Mouse (Mus musculus): ENCODE measurements at regions not wholly inside any gene's neighbourhood (a gene's known extent, or its start where the extent isn't known, plus 50 kb on each side); places are given as distances from the start of the nearest gene placed in this dataset.

GRCm38 (mm10) chr11:114511994-114512393, 156.3 kb upstream of the Rpl38 start:
- TF ChIP-seq POLR2A (IDR thresholded peaks at IDR 0.05; ENCODE audit: low read depth, low read length) (no peak), CTCF (conservative IDR thresholded peaks at IDR 0.05; ENCODE audit: insufficient read depth, insufficient read length, low read depth, low read length) (no peak)
- DNase-seq, result no peak
- WGBS, result 18% methylated on average over 5 of the region's 5 CpGs
- Histone ChIP-seq H3K4me3 (ENCODE audit: insufficient read depth, low read depth, low read length) (no peak overlapping the region), H3K4me1 (ENCODE audit: control insufficient read depth, insufficient read depth, low read length) (no peaks in the 10 kb centered on the region), H3K27ac (ENCODE audit: insufficient read depth, low read depth, low read length) (no peak overlapping the region), H3K36me3 (ENCODE audit: control insufficient read depth, insufficient read depth, low read length) (no peaks in the 10 kb centered on the region), H3K27me3 (replicated peaks; ENCODE audit: control insufficient read depth, insufficient read depth, low read length) (no peaks in the 10 kb centered on the region)

- H3K27me3 ChIP-seq (replicated peaks; ENCODE audit: control insufficient read depth, insufficient read depth, low read length), result no peaks in the 10 kb centered on the region
- H3K4me1 ChIP-seq (ENCODE audit: control insufficient read depth, insufficient read depth, low read length), result no peaks in the 10 kb centered on the region
- DNase-seq, result no peak
- no peak for TF ChIP-seq POLR2A (IDR thresholded peaks at IDR 0.05; ENCODE audit: low read depth, low read length)
- no peak for TF ChIP-seq CTCF (conservative IDR thresholded peaks at IDR 0.05; ENCODE audit: insufficient read depth, insufficient read length, low read depth, low read length)
- H3K36me3 ChIP-seq (ENCODE audit: control insufficient read depth, insufficient read depth, low read length), result no peaks in the 10 kb centered on the region
- 31% methylated on average over 5 of the region's 5 CpGs for WGBS
- no peak overlapping the region for H3K27ac ChIP-seq (ENCODE audit: insufficient read depth, low read depth, low read length)
- no peak overlapping the region for H3K4me3 ChIP-seq (ENCODE audit: insufficient read depth, low read depth, low read length)
Observed at GRCm38 (mm10) chr11:114502562-114502961, 165.8 kb upstream of the Rpl38 start.

DNA sequence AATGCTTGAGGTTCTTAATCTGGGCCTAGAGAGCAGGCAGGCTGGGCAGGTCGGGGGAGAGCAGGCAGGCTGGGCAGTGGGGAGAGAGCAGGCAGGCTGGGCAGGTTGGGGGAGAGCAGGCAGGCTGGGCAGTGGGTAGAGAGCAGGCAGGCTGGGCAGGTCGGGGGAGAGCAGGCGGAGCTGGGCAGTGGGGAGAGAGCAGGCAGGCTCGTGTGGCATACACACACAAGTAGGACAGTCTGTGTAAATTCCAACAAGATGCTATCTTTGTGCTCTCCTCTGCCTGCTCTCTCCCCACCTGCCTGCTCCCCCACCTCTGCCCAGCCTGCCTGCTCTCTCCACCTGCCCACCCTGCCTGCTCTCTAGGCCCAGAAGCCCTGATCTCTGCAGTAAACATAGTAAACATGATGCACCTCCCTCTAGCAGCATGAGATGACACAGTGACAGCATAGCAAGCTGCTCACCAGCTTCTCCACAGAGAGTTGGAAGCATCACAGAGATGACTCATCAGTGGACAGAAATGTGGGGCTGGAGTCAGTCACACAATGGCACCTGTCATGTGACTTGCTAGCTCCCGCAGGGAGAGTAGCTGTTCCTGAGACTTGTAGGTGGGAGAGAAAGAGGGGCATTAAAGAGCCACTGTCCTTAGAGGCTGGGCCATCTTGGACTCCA, 166.3 kb upstream of the Rpl38 start:
- WGBS, result 54% methylated on average over 5 of the region's 5 CpGs
- no peaks in the 10 kb centered on the region for H3K27me3 ChIP-seq (replicated peaks; ENCODE audit: control insufficient read depth, insufficient read depth, low read length)
- H3K4me3 ChIP-seq (ENCODE audit: insufficient read depth, low read depth, low read length), result no peak overlapping the region
- H3K36me3 ChIP-seq (ENCODE audit: control insufficient read depth, insufficient read depth, low read length), result no peaks in the 10 kb centered on the region
- no peaks in the 10 kb centered on the region for H3K4me1 ChIP-seq (ENCODE audit: control insufficient read depth, insufficient read depth, low read length)
- H3K27ac ChIP-seq (ENCODE audit: insufficient read depth, low read depth, low read length), result no peak overlapping the region
- no peak for DNase-seq
- no peak for TF ChIP-seq CTCF (conservative IDR thresholded peaks at IDR 0.05; ENCODE audit: insufficient read depth, insufficient read length, low read depth, low read length)
- TF ChIP-seq POLR2A (IDR thresholded peaks at IDR 0.05; ENCODE audit: low read depth, low read length), result no peak

GRCm38 (mm10) chr11:114500416-114500815, 167.9 kb upstream of the Rpl38 start:
- no peak overlapping the region for H3K4me3 ChIP-seq (ENCODE audit: insufficient read depth, low read depth, low read length)
- no peaks in the 10 kb centered on the region for H3K27me3 ChIP-seq (replicated peaks; ENCODE audit: control insufficient read depth, insufficient read depth, low read length)
- no peak overlapping the region for H3K27ac ChIP-seq (ENCODE audit: insufficient read depth, low read depth, low read length)
- TF ChIP-seq CTCF (conservative IDR thresholded peaks at IDR 0.05; ENCODE audit: insufficient read depth, insufficient read length, low read depth, low read length) (no peak), POLR2A (IDR thresholded peaks at IDR 0.05; ENCODE audit: low read depth, low read length) (no peak)
- WGBS, result 97% methylated on average over 7 of the region's 7 CpGs
- no peaks in the 10 kb centered on the region for H3K4me1 ChIP-seq (ENCODE audit: control insufficient read depth, insufficient read depth, low read length)
- no peaks in the 10 kb centered on the region for H3K36me3 ChIP-seq (ENCODE audit: control insufficient read depth, insufficient read depth, low read length)
- no peak for DNase-seq

GRCm38 (mm10) chr11:114499665-114500064, 168.7 kb upstream of the Rpl38 start:
- TF ChIP-seq CTCF (conservative IDR thresholded peaks at IDR 0.05; ENCODE audit: insufficient read depth, insufficient read length, low read depth, low read length) (no peak), POLR2A (IDR thresholded peaks at IDR 0.05; ENCODE audit: low read depth, low read length) (no peak)
- no peak overlapping the region for H3K4me3 ChIP-seq (ENCODE audit: insufficient read depth, low read depth, low read length)
- H3K27ac ChIP-seq (ENCODE audit: insufficient read depth, low read depth, low read length), result no peak overlapping the region
- no peaks in the 10 kb centered on the region for H3K27me3 ChIP-seq (replicated peaks; ENCODE audit: control insufficient read depth, insufficient read depth, low read length)
- H3K36me3 ChIP-seq (ENCODE audit: control insufficient read depth, insufficient read depth, low read length), result no peaks in the 10 kb centered on the region
- 90% methylated on average over 12 of the region's 12 CpGs for WGBS
- H3K4me1 ChIP-seq (ENCODE audit: control insufficient read depth, insufficient read depth, low read length), result no peaks in the 10 kb centered on the region
- DNase-seq, result no peak

DNA sequence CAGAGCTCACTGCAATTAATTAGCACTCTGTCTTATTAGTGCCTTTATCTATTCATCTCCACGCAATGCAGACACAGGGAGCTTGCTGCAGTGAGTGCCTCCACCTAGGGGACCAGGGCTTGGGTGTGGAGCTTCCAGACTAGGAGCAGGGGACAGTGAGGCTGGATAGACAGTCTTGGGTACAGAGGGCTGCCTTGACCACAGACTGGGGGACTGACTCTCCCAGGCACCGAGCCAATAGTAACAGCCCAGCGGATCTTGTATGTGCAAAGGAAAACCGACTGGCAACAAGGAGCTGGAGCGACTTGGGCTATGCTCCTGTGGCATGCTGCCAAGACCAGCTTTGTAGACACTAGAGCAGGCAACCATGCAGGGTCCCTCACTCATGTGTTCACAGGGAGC, 172.8 kb upstream of the Rpl38 start:
- TF ChIP-seq CTCF (conservative IDR thresholded peaks at IDR 0.05; ENCODE audit: insufficient read depth, insufficient read length, low read depth, low read length), result no peak
- TF ChIP-seq POLR2A (IDR thresholded peaks at IDR 0.05; ENCODE audit: low read depth, low read length), result no peak
- Histone ChIP-seq H3K4me3 (ENCODE audit: insufficient read depth, low read depth, low read length) (no peak overlapping the region), H3K36me3 (ENCODE audit: control insufficient read depth, insufficient read depth, low read length) (no peaks in the 10 kb centered on the region), H3K27me3 (replicated peaks; ENCODE audit: control insufficient read depth, insufficient read depth, low read length) (no peaks in the 10 kb centered on the region), H3K4me1 (ENCODE audit: control insufficient read depth, insufficient read depth, low read length) (no peaks in the 10 kb centered on the region), H3K27ac (ENCODE audit: insufficient read depth, low read depth, low read length) (no peak overlapping the region)
- DNase-seq, result no peak
- 43% methylated on average over 5 of the region's 5 CpGs for WGBS

DNA sequence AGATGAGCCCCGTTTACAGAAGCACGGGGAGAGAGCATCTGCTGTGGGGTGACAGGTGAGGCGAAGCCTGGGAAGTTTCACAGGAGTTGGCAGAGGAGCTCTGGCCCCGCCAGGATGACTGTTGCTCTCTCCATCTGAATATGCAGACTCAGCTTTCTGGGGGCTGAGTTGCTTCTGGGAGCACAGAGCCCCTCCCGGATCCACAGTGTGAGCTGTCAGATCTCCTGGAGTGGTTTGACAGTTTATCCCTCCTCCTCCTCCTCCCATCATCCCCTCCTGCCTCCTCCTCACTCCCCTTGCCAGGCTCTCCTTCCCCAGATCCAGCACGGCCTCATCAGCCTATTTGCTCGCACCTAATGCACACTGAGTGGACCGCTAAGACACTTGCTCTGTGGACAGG, 181.9 kb upstream of the Rpl38 start:
- no peak for DNase-seq
- H3K27me3 ChIP-seq (replicated peaks; ENCODE audit: control insufficient read depth, insufficient read depth, low read length), result no peaks in the 10 kb centered on the region

More for the DNA sequence above, 181.9 kb upstream of the Rpl38 start:
- 18% methylated on average over 8 of the region's 8 CpGs for WGBS
- no peak overlapping the region for H3K4me3 ChIP-seq (ENCODE audit: insufficient read depth, low read depth, low read length)
- H3K36me3 ChIP-seq (ENCODE audit: control insufficient read depth, insufficient read depth, low read length), result no peaks in the 10 kb centered on the region
- no peaks in the 10 kb centered on the region for H3K4me1 ChIP-seq (ENCODE audit: control insufficient read depth, insufficient read depth, low read length)
- TF ChIP-seq POLR2A (IDR thresholded peaks at IDR 0.05; ENCODE audit: low read depth, low read length) (no peak), CTCF (conservative IDR thresholded peaks at IDR 0.05; ENCODE audit: insufficient read depth, insufficient read length, low read depth, low read length) (no peak)
- H3K27ac ChIP-seq (ENCODE audit: insufficient read depth, low read depth, low read length), result no peak overlapping the region

Measured in kidney, adult 2 months (tissue).